Comparison of ENCODE assay signal across 8 mouse cellular contexts in the genomic region with DNA sequence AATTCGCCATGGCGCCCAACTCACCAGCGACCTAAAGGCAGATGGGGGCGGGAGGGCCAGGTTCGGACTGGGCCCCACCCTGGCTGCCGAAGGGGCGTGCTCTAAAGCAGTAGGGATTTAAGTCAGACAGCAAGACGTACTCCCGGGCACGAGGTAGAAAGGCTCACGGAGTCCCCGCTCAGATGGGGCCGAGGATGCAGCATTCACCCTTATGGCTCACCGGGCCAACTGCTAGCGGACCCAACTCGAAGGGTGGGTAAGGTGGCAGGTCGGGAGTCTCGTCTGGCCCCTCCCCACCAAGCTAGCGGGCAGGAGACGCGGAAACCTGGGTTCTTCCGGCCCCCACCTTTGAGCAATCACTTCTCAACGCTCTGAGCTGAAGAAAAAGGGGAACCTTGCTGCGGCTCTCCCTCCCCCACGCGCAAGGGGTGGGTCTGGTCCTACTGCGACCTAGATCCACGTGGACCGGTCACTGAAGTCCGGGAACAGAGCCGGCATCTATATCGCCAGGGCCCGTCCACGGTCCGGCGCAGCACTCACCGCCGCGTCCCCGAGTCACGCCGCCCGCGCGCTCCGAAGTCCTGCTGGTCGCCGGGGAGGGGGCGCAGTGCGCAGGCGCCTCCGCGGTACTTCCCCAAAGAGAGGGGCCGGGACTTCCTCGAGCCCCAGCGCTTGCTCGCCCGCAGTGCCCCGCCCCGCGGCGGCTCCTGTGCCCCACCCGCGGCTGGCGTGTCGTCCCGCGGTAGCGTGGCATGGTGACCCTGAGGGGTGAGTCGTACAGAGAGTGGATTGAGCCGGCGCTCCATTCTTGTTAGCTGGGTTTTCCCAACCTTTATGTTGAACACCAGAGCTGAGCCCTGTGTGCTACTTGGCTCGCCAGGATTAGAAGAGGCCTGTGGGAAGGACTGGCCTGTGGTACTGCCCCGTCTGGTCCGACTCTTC. TPM values are rescaled to one million over a fixed set of nuclear protein-coding genes. Genes with fewer than 3 reads are reported as not detected.
DNase-seq lines count a peak whose midpoint lies in the region; ATAC-seq and TF ChIP-seq lines count a peak whose summit lies in the region.

A gene (minus strand): TSS at position 639 of the 942 bp plus-strand sequence.

- ATAC-seq in heart, embryonic 13.5 days (ENCODE audit: extremely low read depth, insufficient number of reproducible peaks, low FRiP score, low TSS enrichment) = peak; percentile 78
- peak; percentile 73 for ATAC-seq in liver, embryonic 14.5 days (ENCODE audit: insufficient read depth)
- peak; percentile 81 for ATAC-seq in stomach, postnatal 0 days (ENCODE audit: low FRiP score, low TSS enrichment)

- H3K27ac ChIP-seq in bone marrow macrophage, adult 2 months (ENCODE audit: insufficient read depth, low read depth, low read length) = peak within 1 kb of the TSS; percentile 96
- H3K27ac ChIP-seq in heart, embryonic 13.5 days (replicated peaks) = peak within 1 kb of the TSS; percentile 34
- H3K27ac ChIP-seq in liver, embryonic 14.5 days = no peak within 1 kb of the TSS
- 0 out of 2 replicates have a peak within 1 kb of the TSS, but pooled peaks have one; percentile 31 for H3K27ac ChIP-seq in stomach, postnatal 0 days (replicated peaks)

- H3K27me3 ChIP-seq in C2C12 (ENCODE audit: control insufficient read depth, insufficient read depth, insufficient read length) = peaks cover 4% of the 10 kb centered on the region
- peaks cover 23% of the 10 kb centered on the region for H3K27me3 ChIP-seq in heart, embryonic 13.5 days (replicated peaks)
- H3K27me3 ChIP-seq in liver, embryonic 14.5 days (ENCODE audit: control insufficient read depth, insufficient read depth, low read length) = no peaks in the 10 kb centered on the region; the same call in 1 of the 2 replicates
- H3K27me3 ChIP-seq in stomach, postnatal 0 days (ENCODE audit: control insufficient read depth, insufficient read depth, low read length) = no peaks in the 10 kb centered on the region

- TF ChIP-seq CTCF in C2C12 (IDR thresholded peaks at IDR 0.05; ENCODE audit: control insufficient read depth, insufficient read depth, insufficient read length) = no peak
- no peak for TF ChIP-seq CTCF in bone marrow macrophage, adult 2 months (IDR thresholded peaks at IDR 0.05; ENCODE audit: low read depth, low read length)
- TF ChIP-seq CTCF in liver, embryonic 14.5 days (IDR thresholded peaks at IDR 0.05; ENCODE audit: low read depth) = no peak
- no peak for TF ChIP-seq CTCF in stomach, postnatal 0 days (IDR thresholded peaks at IDR 0.05; ENCODE audit: low read depth)

- peaks cover 14% of the 10 kb centered on the region for H3K79me3 ChIP-seq in C2C12 (ENCODE audit: low read depth)

- peak within 1 kb of the TSS; percentile 89 for H3K4me2 ChIP-seq in heart, embryonic 13.5 days
- peak within 1 kb of the TSS; percentile 71 for H3K4me2 ChIP-seq in liver, embryonic 14.5 days (ENCODE audit: low read depth)
- peak within 1 kb of the TSS; percentile 95 for H3K4me2 ChIP-seq in stomach, postnatal 0 days (replicated peaks; ENCODE audit: low read depth)

- H3ac ChIP-seq in C2C12 (ENCODE audit: control insufficient read depth, insufficient read length, low read depth) = peak within 1 kb of the TSS; percentile 93

- peak; percentile 54 for DNase-seq in fibroblast of lung, adult 2 months (ENCODE audit: low read depth)
- peak; percentile 89 for DNase-seq in kidney, postnatal 10 days
- DNase-seq in liver, embryonic 14.5 days (ENCODE audit: low read depth in 3 of 3, low spot score in 3 of 3) = peak in 1 of 3 experiments; percentile 33
- DNase-seq in neural tube, embryonic 10.5 days (ENCODE audit: extremely low spot score, low spot score) = peak; percentile 80
- peak; percentile 78 for DNase-seq in stomach, postnatal 0 days (ENCODE audit: low spot score)

- peaks cover 24% of the 10 kb centered on the region for H3K79me2 ChIP-seq in C2C12 (ENCODE audit: control insufficient read depth, insufficient read depth)

- WGBS in heart, embryonic 13.5 days = under 1% methylated on average over 74 of the region's 75 CpGs
- under 1% methylated on average over 72 of the region's 75 CpGs for WGBS in liver, embryonic 14.5 days (ENCODE audit: insufficient replicate concordance)
- under 1% methylated on average over 73 of the region's 75 CpGs for WGBS in stomach, postnatal 0 days

- H3K36me3 ChIP-seq in C2C12 (ENCODE audit: control insufficient read depth, insufficient read depth) = no peaks in the 10 kb centered on the region
- H3K36me3 ChIP-seq in heart, embryonic 13.5 days = peaks cover 10% of the 10 kb centered on the region
- H3K36me3 ChIP-seq in liver, embryonic 14.5 days (replicated peaks; ENCODE audit: control insufficient read depth, insufficient read depth, low read depth) = no peaks in the 10 kb centered on the region
- H3K36me3 ChIP-seq in stomach, postnatal 0 days (ENCODE audit: control insufficient read depth, insufficient read depth, low read length) = 0 out of 2 replicates have a peak, but pooled peaks cover 3% of the 10 kb centered on the region

- no peak for TF ChIP-seq EP300 in liver, embryonic 14.5 days (IDR thresholded peaks at IDR 0.05; ENCODE audit: low read depth)
- TF ChIP-seq EP300 in stomach, postnatal 0 days (optimal IDR thresholded peaks at IDR 0.05) = no peak

- no peaks in the 10 kb centered on the region for H3K9me3 ChIP-seq in heart, embryonic 13.5 days
- no peaks in the 10 kb centered on the region for H3K9me3 ChIP-seq in liver, embryonic 14.5 days (ENCODE audit: control insufficient read depth, low read length)
- H3K9me3 ChIP-seq in stomach, postnatal 0 days (ENCODE audit: control insufficient read depth, low read length) = no peaks in the 10 kb centered on the region

- peak within 1 kb of the TSS; percentile 90 for H3K9ac ChIP-seq in heart, embryonic 13.5 days
- H3K9ac ChIP-seq in liver, embryonic 14.5 days (replicated peaks) = peak within 1 kb of the TSS; percentile 40; the same call in 1 of the 2 replicates
- H3K9ac ChIP-seq in stomach, postnatal 0 days (ENCODE audit: low read length) = peak within 1 kb of the TSS; percentile 62

- no peak for TF ChIP-seq POLR2A in bone marrow macrophage, adult 2 months (IDR thresholded peaks at IDR 0.05; ENCODE audit: borderline replicate concordance, low read depth, low read length)

- H3K4me1 ChIP-seq in bone marrow macrophage, adult 2 months (ENCODE audit: control insufficient read depth, insufficient read depth, low read length) = peaks cover 32% of the 10 kb centered on the region
- H3K4me1 ChIP-seq in heart, embryonic 13.5 days = peaks cover 26% of the 10 kb centered on the region
- peaks cover 0 to 3% of the 10 kb centered on the region in 2 experiments; a peak in 2 of 4 replicates for H3K4me1 ChIP-seq in liver, embryonic 14.5 days (replicated peaks; ENCODE audit: control insufficient read depth in 2 of 2, insufficient read depth in 2 of 2, low read length in 1 of 2)
- peaks cover 2% of the 10 kb centered on the region; the same call in 1 of the 2 replicates for H3K4me1 ChIP-seq in stomach, postnatal 0 days (replicated peaks; ENCODE audit: control insufficient read depth, insufficient read depth)

- peak within 1 kb of the TSS; percentile 57 for H3K4me3 ChIP-seq in C2C12 (ENCODE audit: insufficient read depth, poor library complexity, severe bottlenecking)
- peak within 1 kb of the TSS; percentile 86 for H3K4me3 ChIP-seq in bone marrow macrophage, adult 2 months (ENCODE audit: insufficient read depth, low read length)
- H3K4me3 ChIP-seq in heart, embryonic 13.5 days = peak within 1 kb of the TSS; percentile 75
- peak within 1 kb of the TSS; percentile 51 to 53 for H3K4me3 ChIP-seq in liver, embryonic 14.5 days (ENCODE audit: insufficient read depth in 1 of 2, low read depth in 2 of 2, low read length in 2 of 2)
- H3K4me3 ChIP-seq in stomach, postnatal 0 days (ENCODE audit: low read depth, low read length) = peak within 1 kb of the TSS; percentile 61

TF ChIP-seq in C2C12, 6 proteins besides CTCF, POLR2A, EP300 and RAD21:
- TF ChIP-seq MAX (IDR thresholded peaks at IDR 0.05) (peak; percentile 26), MYOG (IDR thresholded peaks at IDR 0.05; ENCODE audit: control insufficient read depth, extremely low read depth, insufficient read length) (no peak)

RNA-seq across cellular contexts. Expression of the gene that starts here (rescaled TPM):
- 66.4 TPM for polyA plus RNA-seq in C2C12 (2012; fragmentation: generic; extraction: Trizol)
- 155 and 173 TPM in 2 replicates for polyA plus RNA-seq in bone marrow macrophage, adult 2 months (2012; ENCODE audit: insufficient read depth, insufficient read length, missing spikeins)
- 43.5 and 44.2 TPM in 2 replicates for polyA plus RNA-seq in heart, embryonic 13.5 days (2015; fragmentation: Nextera tagmentation; extraction: Ambion mirVana)
- 19.0 and 20.6 TPM in 2 replicates for polyA plus RNA-seq in liver, embryonic 14.5 days (2012; rRNA removed)
- polyA plus RNA-seq in liver, embryonic 14.5 days (2014; fragmentation: Nextera tagmentation; extraction: Ambion mirVana) = 15.8 and 21.0 TPM in 2 replicates
- polyA plus RNA-seq in stomach, postnatal 0 days (2015; fragmentation: Nextera tagmentation; extraction: Ambion mirVana) = 20.0 and 24.6 TPM in 2 replicates

Comparison
In these comparisons a context has a peak if more than half of its experiments do, and no peak if none do; other contexts are left out.
1. H3K9ac ChIP-seq: peak in every context shown above with its lines; median percentile 90 in heart, embryonic 13.5 days; 62 in stomach, postnatal 0 days; 40 in liver, embryonic 14.5 days.